Mouse (Mus musculus): ENCODE data around the gene Map4k2.
A peak's percentile ranks its signal among the peaks of the same experiment; 100 is the strongest.

The Map4k2 gene

DNA sequence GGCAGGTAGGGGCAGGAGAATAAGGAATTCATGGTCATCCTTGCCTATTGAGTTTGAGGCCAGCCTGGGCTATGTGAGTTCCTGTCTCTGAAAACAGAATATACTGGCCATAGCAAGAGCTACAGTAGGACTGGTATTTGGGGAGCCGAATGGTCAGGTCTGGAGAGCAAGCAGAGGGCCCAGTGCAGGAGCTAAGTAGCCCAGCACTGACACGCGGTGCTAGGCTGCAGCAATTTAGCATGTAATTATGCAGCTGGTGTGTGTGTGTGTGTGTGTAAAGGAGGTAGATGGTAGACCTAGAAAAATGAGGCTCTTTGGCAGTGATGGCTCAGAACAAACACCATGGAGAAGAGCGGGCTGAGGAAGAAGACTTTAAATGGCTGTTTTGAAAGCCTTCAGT lies 6.7 kb downstream of the Map4k2 start:
- DNase-seq, result no peak

DNA sequence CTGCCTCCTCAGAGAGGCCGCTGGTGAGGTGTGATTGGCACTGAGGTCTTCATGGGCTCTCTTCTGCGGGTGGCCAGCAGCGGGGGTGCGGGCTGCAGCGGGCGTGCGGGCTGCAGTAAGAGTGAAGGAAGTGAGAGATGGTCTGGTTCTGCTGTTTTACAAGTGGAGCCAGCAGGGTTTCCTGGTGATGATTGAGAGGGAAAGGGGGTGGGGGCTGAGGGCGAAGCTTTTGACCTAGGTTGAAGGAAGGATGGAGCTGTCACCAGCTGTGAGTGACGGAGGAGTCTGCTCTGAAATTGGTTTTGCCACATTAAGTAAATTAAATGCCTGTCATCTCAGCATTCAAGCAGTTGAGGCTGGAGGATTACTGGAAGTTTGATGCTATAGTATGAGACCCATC lies 7.8 kb downstream of the Map4k2 start:
- DNase-seq, result no peak

DNA sequence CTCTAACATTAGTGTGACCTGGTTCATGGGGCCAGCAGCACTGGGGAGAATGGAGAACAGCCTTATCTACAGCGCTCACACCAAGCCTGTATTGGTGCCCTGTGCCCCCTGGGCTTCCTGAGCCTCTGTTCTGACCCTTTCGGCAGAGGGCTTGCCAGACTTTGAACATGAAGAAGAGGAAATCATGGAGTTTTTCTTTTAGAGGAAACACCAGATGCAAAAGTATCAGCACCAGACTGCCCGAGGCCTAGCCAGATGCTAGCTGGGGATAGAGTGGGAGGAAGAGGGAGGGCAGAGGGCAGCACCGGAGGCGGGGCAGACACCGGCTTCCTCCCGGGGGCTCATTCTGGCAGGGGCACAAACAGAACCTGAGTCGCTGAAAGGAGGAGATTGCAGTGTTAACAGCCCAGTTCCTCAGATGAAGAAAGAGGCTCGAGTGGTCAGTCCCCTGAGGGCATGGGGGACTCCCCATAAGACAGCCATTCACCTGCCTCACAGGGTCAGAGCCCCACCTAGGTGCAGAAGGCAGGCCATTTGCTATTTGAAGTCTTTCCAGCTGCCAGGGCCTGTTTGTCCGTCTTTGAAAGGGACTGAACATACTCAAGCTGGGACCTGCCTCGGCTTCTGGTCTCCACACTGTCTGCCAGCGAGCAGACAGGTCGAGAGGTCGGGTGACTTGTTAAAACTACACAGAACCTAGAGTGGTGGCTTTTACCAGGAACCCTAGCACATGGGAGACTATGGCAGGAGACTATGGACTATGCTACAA lies 8.5 kb downstream of the Map4k2 start:
- no peak for DNase-seq

DNA sequence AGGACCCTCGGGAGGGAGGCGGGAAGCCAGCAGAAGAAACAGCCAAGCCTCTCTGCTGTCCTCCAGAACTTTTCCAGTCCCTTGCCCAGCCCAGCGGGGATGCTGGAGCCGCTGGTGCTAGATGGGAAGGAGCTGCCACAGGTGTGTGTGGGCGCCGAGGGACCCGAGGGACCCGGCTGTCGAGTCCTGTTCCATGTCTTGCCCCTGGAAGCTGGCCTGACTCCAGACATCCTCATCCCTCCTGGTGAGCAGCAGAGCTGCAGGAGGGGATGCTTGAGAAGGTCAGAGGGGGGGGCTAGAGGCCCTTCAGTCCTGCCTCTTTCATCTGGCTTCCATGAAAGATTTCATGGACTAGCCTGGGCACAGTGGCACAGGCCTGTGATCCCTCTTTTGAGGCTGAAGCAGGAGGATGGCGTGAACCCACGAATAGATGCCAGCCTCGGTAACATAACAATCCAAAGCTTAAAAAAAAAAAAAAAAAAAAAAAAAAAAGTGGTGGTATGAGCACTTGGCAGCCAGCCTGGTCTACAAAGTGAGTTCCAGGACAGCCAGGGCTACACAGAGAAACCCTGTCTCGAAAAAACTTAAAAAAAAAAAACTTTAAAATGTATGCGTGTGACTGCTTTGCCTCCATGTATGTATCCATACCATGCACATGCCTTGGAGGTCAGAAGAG lies 10.6 kb downstream of the Map4k2 start:
- no peak for DNase-seq

DNA sequence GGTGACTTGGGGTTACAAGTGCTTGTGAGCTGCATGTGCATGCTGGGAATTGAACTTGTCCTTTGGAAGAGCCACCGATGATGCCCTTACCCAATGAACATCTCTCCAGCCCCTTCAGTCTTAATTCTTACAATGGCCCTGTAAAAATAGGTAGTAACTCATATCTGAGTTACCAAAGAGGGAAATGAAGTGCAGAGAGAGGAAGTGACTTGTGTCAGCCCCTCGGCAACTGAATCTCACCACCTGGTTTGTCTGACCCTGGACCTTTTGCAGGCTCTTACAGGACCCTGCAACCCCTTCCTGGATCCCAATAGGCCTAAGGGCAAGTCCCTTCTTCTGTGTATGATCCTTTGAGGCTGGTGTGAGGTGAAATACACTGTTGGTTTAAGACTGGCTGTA lies 11.2 kb downstream of the Map4k2 start:
- DNase-seq, result no peak

DNA sequence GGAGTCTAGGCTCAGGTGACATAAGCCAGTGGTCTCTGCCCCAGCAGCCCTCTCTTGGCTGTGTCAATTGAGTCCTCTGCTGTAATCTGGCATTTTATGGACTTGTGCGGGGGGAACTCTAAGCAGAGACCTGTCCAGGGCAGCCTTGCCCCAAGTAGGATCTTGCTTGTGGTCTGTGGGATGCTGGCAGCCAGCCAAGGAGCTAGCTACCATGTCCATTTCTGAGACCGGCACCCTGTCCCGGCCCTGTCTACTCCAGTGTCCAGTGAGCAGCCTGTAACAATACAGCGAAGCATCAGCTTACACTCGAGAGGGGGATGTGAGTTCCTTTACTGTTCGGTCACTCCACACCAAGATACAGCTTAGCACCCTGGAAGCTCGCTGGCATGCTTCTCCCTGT lies 13.1 kb downstream of the Map4k2 start:
- no peak for DNase-seq

DNA sequence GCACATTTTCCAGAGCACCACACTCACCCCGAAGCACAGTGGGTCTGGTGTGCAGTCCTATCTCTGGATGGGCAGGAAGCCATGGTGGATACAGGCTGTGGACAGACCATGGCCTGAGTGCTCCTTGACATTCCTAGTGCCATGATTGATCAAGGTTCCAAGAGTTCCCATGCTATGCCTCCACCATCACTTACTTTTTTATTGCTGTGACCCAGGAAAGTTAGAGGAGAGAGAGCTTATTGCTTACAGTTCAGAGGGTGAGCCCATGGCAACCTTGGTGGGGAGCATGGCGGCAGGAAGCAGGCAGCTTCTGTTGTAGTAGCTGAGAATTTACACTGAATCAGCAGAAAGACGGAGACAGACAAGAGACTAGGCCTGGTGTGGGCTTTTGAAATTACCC lies 20.4 kb downstream of the Map4k2 start:
- no peak for DNase-seq

DNA sequence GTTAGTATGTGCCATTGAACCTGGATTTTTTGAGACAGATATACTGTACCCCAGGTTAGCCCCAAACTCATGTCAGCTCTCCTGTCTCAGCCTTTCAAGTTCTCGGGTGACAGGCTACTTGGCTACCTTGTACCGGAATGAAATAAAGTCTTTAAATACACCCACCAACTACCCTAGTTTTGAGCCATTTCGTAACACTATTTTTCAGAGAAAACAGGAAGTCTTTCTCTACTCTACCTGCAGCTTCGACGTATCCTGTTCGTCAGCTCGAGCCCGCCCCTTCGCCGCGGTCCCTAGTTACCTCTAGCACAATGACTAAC lies 22.1 kb downstream of the Map4k2 start:
- DNase-seq, result no peak

DNA sequence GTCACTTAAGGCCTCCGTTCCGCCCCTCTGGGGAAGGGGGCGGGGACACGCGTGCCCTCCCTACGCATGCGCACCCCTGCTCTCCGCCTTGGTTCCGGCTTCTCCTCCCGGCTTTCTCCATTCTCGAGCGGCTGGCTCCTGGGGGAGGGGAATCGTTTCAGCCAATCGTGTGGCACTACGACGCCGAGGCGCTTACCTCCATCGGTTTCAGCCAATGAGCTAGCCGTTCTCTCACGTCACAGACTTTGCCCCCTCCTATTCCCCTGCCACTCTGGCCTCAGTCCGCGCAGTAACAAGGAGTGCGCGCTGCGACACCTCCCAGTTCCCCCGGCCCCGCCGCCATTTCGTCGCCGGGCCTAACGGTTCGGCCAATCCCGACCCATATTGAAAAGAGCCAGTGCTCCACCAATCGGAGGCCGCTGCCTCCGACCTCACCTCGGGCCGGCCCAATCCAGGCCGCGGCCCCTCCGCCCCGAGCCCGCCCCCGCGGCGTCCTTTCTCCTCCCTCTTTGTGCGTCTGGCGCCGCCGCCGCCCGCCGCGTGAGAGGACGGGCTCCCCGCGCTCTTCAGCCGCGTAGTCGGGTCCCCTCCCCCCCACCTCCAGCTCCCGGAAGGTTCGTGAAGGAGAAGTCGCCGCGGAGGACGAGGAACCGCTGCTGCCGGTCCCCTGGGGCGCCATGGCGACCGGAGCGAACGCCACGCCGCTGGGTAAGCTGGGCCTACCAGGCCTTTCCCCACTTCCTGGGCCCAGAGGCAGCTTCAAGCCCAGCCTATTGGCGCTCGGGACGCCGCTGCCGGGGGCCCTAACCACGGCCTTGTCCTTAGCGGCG lies 22.7 kb downstream of the Map4k2 start, which contains the start of gene Sf1:
TSS of gene Sf1 (plus strand) at position 280 of the 830 bp plus-strand sequence.
- peak; percentile 100 for DNase-seq

DNA sequence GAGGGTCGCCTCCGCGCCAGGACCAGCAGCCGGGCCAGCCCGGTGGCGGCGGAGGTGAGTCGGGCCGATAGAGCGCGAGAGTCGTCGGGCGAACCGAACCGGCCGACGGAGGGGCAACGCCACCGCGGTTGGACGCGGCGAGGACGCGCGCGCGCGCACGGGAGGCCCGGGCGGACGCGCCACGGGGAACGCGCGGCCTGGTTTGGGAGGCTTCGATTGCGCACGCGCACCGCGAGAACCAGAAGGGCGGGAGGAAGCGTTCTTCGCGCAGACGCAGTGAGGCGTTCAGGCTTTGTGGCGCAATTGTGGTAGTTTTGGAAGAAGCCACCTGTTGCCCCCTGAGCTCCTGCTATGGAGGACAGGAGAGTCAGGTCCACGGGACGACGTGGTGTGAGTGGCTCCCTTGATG lies 23.4 kb downstream of the Map4k2 start:
- DNase-seq, result peak; percentile 94

DNA sequence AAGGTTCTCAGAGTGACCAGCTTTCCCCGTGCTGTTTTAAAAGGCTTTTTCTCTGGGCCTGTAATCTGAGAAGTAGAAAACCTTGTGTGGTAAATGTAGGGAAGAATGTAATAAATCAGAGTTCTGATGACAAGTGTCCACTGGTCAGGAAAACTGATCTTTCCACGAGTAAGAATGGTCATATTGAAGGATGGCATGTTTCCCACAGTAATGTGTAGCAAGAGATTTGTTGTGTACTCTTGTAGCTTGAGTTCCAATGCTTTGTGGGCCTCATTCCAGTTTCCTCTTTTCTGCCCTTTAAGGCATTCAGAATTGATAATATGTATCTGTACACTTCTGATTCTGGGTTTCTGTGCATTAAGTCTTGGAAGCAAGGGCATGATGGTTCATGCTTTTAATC lies 23.9 kb downstream of the Map4k2 start:
- DNase-seq, result no peak

DNA sequence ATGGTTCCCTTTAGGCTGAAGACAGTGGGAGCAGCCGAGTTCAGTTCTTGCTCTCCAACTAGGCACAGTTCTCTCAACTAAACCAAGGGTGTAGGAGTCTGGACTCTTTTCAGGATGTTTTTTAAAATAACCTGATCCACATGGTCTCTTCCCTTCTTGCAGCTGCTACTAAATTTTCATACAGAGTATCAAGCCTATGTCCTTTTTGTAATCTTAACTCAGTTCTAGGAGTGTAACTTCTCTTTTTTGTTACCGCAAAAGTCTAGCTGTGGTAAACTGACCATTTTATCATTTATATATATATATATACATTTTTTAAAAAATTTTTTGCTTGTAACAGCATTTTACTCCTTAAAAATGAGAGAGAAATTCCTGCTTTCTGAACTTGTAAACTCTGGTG lies 29.2 kb downstream of the Map4k2 start:
- no peak for DNase-seq

DNA sequence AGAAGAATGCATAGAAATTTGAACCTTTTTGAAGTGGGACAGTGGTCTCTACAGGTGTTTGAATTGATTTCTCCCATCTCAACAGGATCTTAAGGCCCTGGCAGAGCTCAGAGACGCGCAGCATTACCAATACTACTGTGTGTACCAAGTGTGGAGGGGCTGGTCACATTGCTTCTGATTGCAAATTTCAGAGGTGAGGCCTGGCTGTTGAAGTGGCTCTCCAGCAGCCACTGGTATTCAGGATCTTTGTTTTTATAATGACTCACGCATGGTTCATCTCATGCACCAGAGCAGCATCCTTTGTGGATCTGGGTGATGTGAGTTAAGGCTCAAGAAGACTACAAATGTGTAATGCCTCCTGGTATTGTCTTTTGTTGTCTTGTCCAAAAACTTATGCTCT lies 31.5 kb downstream of the Map4k2 start:
- DNase-seq, result no peak

DNA sequence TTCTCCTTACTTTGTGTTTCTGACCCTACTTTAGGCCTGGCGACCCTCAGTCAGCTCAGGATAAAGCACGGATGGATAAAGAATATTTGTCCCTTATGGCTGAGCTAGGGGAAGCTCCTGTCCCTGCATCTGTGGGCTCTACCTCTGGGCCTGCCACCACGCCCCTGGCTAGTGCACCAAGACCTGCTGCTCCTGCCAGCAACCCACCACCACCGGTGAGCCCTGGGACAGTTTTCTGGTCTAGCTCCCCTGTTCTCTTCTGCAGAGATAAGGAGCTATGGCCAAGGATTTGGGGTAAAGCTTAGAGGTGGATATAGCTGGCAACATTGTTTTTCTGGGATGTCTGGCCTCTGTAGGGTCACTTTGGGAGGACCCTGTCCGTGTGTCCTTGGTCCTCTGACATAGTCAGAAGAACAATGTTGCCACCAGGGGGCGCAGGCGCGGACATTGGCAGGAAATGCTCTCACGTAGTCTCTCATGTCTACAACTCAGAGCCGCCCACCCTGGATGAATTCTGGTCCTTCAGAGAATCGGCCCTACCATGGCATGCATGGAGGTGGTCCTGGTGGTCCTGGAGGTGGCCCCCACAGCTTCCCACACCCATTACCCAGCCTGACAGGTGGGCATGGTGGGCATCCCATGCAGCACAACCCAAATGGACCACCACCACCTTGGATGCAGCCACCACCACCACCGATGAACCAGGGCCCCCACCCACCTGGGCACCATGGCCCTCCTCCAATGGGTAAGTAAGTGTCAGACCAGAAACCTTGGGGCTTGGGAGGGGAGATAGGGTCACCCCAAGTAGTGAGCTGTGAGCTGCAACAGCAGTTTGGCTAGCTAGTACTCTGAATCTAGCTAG lies 32.8 kb downstream of the Map4k2 start:
- DNase-seq, result no peak

DNA sequence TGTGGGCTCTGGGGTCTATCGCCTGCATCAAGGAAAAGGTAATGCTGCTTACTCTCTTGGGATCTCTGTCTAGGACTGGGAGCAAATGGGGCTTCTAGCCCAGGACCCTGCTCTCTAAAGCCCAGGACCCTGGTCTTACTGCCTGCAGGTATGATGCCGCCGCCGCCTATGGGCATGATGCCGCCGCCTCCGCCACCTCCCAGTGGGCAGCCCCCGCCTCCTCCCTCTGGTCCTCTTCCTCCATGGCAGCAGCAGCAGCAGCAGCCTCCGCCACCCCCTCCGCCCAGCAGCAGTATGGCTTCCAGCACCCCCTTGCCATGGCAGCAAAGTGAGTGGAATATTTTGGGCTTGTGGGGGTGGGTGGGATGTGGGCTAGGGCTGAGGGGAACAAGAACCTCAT lies 33.6 kb downstream of the Map4k2 start:
- peak; percentile 45 for DNase-seq

DNA sequence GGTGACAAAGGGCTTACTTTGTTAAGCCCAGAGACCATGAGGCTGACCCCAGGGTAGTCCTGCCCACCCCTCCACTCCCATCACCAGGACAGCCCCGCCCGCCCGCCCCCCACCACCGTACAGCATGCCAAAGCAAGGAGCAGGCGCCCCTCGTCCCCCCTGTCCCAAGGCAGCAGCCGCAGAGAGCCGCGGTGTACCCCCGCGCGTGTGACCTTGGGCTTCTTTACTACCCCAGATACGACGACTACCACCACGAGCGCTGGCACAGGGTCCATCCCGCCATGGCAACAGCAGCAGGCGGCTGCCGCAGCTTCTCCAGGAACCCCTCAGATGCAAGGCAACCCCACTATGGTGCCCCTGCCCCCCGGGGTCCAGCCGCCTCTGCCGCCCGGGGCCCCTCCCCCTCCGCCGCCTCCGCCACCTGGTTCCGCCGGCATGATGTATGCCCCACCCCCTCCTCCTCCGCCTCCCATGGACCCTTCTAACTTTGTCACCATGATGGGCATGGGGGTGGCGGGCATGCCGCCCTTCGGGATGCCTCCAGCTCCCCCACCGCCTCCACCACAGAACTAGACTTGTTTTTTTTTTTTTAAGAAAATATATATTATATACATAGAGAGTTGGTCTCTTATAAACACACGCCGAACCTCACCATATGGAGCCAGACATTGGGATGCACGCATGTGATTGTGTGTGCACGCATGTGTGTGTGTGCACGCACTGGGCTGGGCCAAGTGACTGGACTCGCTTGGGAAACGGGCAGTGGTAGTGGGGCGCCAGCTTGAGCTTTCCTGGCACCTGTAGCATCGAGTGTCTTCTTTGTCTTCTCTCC lies 34.7 kb downstream of the Map4k2 start:
- peak; percentile 51 for DNase-seq

DNA sequence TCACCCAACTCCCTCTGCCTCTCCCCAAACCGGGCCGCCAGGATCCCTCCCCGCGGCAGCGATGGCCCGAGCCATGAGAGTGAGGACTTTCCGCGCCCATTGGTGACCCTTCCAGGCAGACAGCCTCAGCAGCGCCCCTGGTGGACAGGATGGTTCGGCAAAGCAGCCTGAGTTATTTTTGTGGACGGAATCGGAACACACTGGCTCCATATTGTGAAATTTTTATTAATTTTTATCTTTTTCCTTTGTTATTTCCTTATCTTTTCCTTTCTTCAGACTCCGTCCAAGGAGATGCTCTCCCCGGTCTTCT lies 35.3 kb downstream of the Map4k2 start:
- peak; percentile 73 for DNase-seq

DNA sequence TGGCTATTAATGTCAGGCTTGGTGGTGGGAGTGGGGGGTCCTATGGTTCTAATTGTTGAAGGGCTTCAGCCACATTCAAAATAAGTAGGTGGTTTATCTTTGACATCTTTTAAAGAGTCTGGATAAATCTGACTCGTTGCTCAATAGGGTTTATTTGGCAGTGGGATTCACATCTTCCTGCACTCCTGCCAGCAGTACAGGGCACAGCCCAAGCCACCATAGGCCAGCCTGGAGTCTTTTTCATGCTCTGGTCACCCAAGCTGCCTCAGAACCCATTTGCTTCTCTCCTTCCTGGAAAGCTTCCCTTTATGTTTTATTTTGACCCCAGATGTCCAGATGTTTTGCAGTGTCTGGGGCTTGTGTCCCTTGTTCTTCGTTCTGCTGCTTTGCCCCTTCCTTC lies 35.7 kb downstream of the Map4k2 start:
- DNase-seq, result no peak

DNA sequence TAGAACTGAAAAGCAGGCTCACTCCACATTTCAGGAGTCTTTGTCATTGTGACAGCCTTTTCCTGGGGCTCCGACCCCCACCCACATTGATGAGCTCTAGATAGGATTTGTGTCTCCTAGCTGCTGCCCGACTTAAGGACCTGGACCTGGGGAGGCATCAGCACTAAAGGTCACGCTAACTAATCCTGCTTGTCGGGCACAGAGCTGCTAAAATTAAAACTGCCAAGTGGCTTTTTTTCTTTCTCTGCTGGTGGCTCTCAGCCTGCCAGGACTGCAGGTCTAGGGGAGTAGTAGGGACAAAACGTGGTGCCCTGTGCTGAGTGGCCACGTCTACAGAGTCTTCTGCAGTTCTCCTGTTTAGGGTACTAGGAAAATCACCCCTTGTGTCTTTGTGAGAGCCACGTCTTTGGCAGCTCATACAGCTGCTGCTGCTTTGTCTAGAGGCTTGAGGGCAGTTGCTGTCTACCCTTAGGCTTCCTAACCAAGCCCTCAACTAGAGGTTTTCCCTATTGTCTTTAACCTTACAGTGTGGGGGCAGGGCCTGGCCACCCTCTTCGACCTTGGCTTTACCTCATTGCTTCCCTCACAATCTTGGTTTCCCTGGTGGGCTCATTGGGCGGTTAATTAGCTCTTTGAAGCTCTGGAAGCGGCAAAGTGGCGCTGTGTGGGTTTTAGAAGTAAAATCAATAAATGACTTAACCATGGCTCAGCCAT lies 36.5 kb downstream of the Map4k2 start:
- DNase-seq, result peak; percentile 51

DNA sequence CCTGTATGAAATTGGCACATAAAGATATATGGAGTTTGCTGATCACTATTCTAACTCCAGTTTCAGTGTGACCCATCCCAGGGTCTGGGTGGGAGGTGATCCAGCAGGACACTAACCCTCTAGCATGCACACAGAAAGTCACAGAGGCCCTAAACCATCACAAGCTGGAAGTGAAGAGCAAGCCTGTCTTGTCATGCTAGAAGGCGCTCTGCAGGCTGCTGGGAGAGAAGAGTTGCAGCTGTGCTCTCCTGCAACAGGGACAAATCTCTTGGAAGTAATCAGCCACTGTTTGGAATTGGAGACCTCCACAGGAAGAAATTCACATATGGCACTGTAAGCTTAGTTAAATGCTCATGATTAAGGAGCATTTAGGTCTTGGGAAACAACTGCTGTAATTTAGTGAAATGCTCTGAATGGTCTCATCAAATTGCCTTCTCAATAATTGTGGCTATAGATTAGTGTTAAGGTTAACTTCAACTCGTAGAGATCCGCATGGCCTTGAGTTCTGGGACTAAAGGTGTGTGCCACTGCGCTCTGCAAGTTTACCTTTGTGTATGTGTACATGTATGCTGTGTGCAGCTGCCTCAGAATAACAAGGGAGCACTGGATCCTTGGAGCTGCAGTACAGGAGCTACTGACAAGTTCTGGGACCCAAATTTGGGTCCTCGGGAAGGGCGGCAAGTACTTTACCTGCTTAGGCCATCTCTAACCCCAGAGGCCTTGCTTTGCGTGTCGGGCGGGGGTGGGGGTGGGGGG lies 39.7 kb downstream of the Map4k2 start:
- DNase-seq, result no peak

DNA sequence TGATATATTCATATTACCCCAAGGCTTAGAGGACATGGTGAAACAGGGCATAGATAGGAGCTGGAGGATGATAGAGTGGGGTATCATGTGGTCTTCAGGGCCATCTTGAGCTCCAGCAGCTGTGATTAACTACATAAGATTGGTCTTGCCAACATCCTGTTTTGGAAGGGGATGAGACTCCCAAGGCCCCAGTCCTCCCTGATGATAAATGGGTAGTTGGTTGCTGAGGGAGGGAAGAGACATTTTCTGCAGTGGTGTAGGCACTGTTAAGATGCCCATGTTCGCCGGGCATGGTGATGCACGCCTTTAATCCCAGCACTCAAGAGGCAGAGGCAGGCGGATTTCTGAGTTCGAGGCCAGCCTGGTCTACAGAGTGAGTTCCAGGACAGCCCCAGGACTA lies 40.3 kb downstream of the Map4k2 start:
- no peak for DNase-seq
